Mouse (Mus musculus): ENCODE data around the gene Ccdc24. TPM values are rescaled to one million over a fixed set of nuclear protein-coding genes. Genes with fewer than 3 reads are reported as not detected.

Gene Ccdc24
- polyA plus RNA-seq, 1 experiment: 137 TPM

- Histone ChIP-seq H3K4me1 (ENCODE audit: control insufficient read depth, insufficient read depth, low read length) (no peaks in the 10 kb centered on the region; the same call in 1 of the 2 replicates), H3K27ac (ENCODE audit: control insufficient read depth, insufficient read depth, low read depth, low read length) (no peak overlapping the region), H3K36me3 (ENCODE audit: control insufficient read depth, insufficient read depth, low read length) (no peaks in the 10 kb centered on the region), H3K4me3 (ENCODE audit: control insufficient read depth, low read depth, low read length) (no peak overlapping the region), H3K27me3 (ENCODE audit: control insufficient read depth, insufficient read depth, low read length) (no peaks in the 10 kb centered on the region)
- TF ChIP-seq CTCF (IDR thresholded peaks at IDR 0.05; ENCODE audit: control insufficient read depth, insufficient read depth, insufficient replicate concordance, low read depth, low read length) (no peak), POLR2A (IDR thresholded peaks at IDR 0.05; ENCODE audit: control insufficient read depth, low read depth, low read length) (no peak)
Observed at GRCm38 (mm10) chr4:117828572-117829145, 43.7 kb downstream of the Ccdc24 start.

GRCm38 (mm10) chr4:117818032-117818431, 54.3 kb downstream of the Ccdc24 start:
- Histone ChIP-seq H3K4me1 (ENCODE audit: control insufficient read depth, insufficient read depth, low read length) (no peaks in the 10 kb centered on the region; the same call in 1 of the 2 replicates), H3K4me3 (ENCODE audit: control insufficient read depth, low read depth, low read length) (peak overlapping the region; percentile 5; the same call in 1 of the 2 replicates), H3K36me3 (ENCODE audit: control insufficient read depth, insufficient read depth, low read length) (no peaks in the 10 kb centered on the region), H3K27ac (ENCODE audit: control insufficient read depth, insufficient read depth, low read depth, low read length) (no peak overlapping the region), H3K27me3 (ENCODE audit: control insufficient read depth, insufficient read depth, low read length) (no peaks in the 10 kb centered on the region)
- TF ChIP-seq CTCF (IDR thresholded peaks at IDR 0.05; ENCODE audit: control insufficient read depth, insufficient read depth, insufficient replicate concordance, low read depth, low read length) (no peak), POLR2A (IDR thresholded peaks at IDR 0.05; ENCODE audit: control insufficient read depth, low read depth, low read length) (no peak)

- Histone ChIP-seq H3K27ac (ENCODE audit: control insufficient read depth, insufficient read depth, low read depth, low read length) (no peak overlapping the region), H3K4me3 (ENCODE audit: control insufficient read depth, low read depth, low read length) (no peak overlapping the region), H3K4me1 (ENCODE audit: control insufficient read depth, insufficient read depth, low read length) (no peaks in the 10 kb centered on the region; the same call in 1 of the 2 replicates), H3K27me3 (ENCODE audit: control insufficient read depth, insufficient read depth, low read length) (no peaks in the 10 kb centered on the region), H3K36me3 (ENCODE audit: control insufficient read depth, insufficient read depth, low read length) (no peaks in the 10 kb centered on the region)
- TF ChIP-seq POLR2A (IDR thresholded peaks at IDR 0.05; ENCODE audit: control insufficient read depth, low read depth, low read length) (no peak), CTCF (IDR thresholded peaks at IDR 0.05; ENCODE audit: control insufficient read depth, insufficient read depth, insufficient replicate concordance, low read depth, low read length) (no peak)
Observed at GRCm38 (mm10) chr4:117816776-117817175, 55.6 kb downstream of the Ccdc24 start.

Other genes with a start within 250 kb of the Ccdc24 start
- 37.8 and 42.0 TPM in 2 replicates for gene Dmap1, start 190.3 kb downstream of the Ccdc24 start, polyA plus RNA-seq (2012; rRNA removed)
- gene Gm12845, start 148.1 kb downstream of the Ccdc24 start, polyA plus RNA-seq (2012; rRNA removed): not detected in 2 replicates
- gene Klf17, start 106.9 kb downstream of the Ccdc24 start, polyA plus RNA-seq (2012; rRNA removed): 31.3 and 33.3 TPM in 2 replicates
- 6.4 and 7.4 TPM in 2 replicates for gene Slc6a9, start 38.1 kb downstream of the Ccdc24 start, polyA plus RNA-seq (2012; rRNA removed)
- 28.5 and 33.1 TPM in 2 replicates for gene B4galt2, start 10.9 kb upstream of the Ccdc24 start, polyA plus RNA-seq (2012; rRNA removed)
- gene Atp6v0b, start 14.8 kb upstream of the Ccdc24 start, polyA plus RNA-seq (2012; rRNA removed): 214 and 232 TPM in 2 replicates
- 6.6 and 8.2 TPM in 2 replicates for gene Dph2, start 19.5 kb upstream of the Ccdc24 start, polyA plus RNA-seq (2012; rRNA removed)
- gene Ipo13, start 42.4 kb upstream of the Ccdc24 start, polyA plus RNA-seq (2012; rRNA removed): 207 and 222 TPM in 2 replicates
- 9.0 and 10.2 TPM in 2 replicates for gene Artn, start 57.2 kb upstream of the Ccdc24 start, polyA plus RNA-seq (2012; rRNA removed)